Mouse (Mus musculus) B cell, adult 62 days (primary cell): Measurements from ENCODE around the gene Wdr4. TPM values are rescaled to one million over a fixed set of nuclear protein-coding genes. Genes with fewer than 3 reads are reported as not detected.

Experiments used
- total RNA-seq: library from RNA; stranded (reverse); gene quantifications from 4 replicates; pipeline ENCODE4 v1.2.4, GENCODE M21; 2023

Wdr4 gene
- 40.3 to 44.2 TPM (median 42.3 TPM) in 4 replicates for total RNA-seq

DNA sequence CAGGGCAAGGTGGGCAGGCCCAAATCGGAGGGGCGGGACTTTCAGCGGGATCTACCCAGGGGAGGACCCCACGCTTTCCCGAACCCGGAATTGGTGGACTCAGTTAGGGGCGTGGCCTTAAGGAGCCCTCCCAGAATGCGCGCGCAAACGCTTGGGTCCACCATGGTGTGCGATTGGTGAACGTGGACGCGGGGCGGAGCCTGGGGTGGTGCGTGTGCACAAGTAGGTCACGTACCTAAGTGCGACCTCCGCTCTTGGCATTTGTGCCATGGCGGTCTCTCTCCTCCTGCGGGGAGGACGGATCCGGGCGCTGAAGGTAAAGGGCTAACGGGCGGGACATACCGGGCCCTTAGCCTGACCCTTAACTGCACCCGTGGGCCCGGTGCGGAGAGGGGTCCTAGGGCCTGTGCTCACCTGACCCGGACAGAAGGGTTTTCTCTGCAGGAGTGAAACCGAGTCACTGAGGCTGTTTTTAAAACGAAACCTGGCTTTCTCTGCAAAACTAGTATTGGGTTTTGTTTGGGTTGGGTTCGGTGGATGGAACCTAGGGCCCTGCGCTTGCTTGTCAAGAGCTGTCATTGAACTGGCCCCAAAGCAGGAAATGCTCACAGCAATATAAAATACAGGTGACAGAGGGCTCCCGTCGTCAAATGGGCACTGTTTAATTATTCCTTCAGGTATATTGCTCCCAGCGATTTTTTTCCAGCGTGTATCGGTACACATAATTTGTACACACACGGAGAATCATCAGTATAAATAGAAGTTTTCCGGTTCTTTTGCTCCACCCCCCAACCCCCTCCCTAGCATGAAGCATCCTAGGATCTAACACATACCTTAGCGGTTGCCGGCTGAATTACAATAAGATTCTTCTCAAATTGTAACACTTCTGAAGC lies at the start of gene Wdr4, which contains the start of gene Ndufv3:
TSS of gene Wdr4 (minus strand) at position 35 of the 893 bp plus-strand sequence.
TSS of gene Ndufv3 (plus strand) at position 170 of the 893 bp plus-strand sequence.

GRCm38 (mm10) chr17:31564015-31564857 lies 44.5 kb upstream of the Wdr4 start, which contains the start of gene Pknox1:
Gene Pknox1, plus strand, starts transcription at chr17:31564734.

Other genes starting within 250 kb of the Wdr4 start
- gene Rsph1, start 242.6 kb downstream of the Wdr4 start, total RNA-seq: 0.75 to 1.4 TPM (median 0.98 TPM) in 3 of 4 replicates, not detected in the other
- 34.1 to 44.3 TPM (median 43.1 TPM) in 4 replicates for gene Slc37a1, start 233.2 kb downstream of the Wdr4 start, total RNA-seq
- not detected in 4 replicates for gene Pde9a, start 133.8 kb downstream of the Wdr4 start, total RNA-seq
- 82.8 to 96.1 TPM (median 90.8 TPM) in 4 replicates for gene Ndufv3, start 135 bp upstream of the Wdr4 start, total RNA-seq
- 34.4 to 48.6 TPM (median 37.6 TPM) in 4 replicates for gene Pknox1, start 44.8 kb upstream of the Wdr4 start, total RNA-seq
- gene Cbs, start 117.3 kb upstream of the Wdr4 start, total RNA-seq: 0.51 to 3.5 TPM in 2 of 4 replicates, not detected in the others
- 345 to 362 TPM (median 356 TPM) in 4 replicates for gene U2af1, start 138.9 kb upstream of the Wdr4 start, total RNA-seq
- not detected in 4 replicates for gene Cryaa, start 157.8 kb upstream of the Wdr4 start, total RNA-seq